9 mouse cellular contexts compared by ENCODE assay signal in the genomic region with DNA sequence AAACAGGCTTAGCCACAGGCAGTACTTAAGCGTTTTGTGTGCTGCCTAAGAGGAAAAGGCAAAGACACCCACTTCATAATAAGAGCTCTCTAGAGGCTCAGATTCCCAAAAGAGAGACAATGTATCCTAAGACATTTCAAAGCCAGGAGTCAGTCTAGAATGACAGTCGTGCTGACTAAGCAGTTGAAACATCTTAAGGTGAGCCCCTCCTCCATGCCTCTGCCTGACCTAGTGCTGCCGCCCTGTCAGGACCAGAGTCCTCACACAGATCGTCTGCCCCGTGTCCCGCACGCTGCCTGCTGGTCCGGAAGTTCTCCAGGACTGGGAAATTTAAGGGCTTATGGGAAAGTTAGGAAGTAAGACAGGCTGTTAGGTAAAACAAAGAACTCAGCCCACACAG. TPM values are rescaled to one million over a fixed set of nuclear protein-coding genes. Genes with fewer than 3 reads are reported as not detected.
DNase-seq lines count a peak whose midpoint lies in the region; ATAC-seq lines count a peak whose summit lies in the region.
"Had no signal": no experiment of that assay in that cellular context is flagged by ENCODE, and none has a peak within 500 bp of the region (broad histone marks: within the 10 kb centered on the region; RNA-seq: fewer than 3 reads in every experiment).

No protein-coding gene starts in this region.

- WGBS in forebrain, embryonic 10.5 days = under 1% methylated on average over 8 of the region's 8 CpGs
- WGBS in forebrain, embryonic 14.5 days = 0% methylated on average over 8 of the region's 8 CpGs

- peaks cover 59% of the 10 kb centered on the region for H3K27me3 ChIP-seq in forebrain, embryonic 10.5 days (ENCODE audit: poor library complexity, severe bottlenecking)
- peaks cover 3% of the 10 kb centered on the region; the same call in 1 of the 2 replicates for H3K27me3 ChIP-seq in forebrain, embryonic 14.5 days (replicated peaks; ENCODE audit: control insufficient read depth, insufficient read depth, low read length)

- DNase-seq in forebrain, embryonic 10.5 days (ENCODE audit: extremely low spot score, low spot score) = peak; percentile 34
- no peak for DNase-seq in forebrain, embryonic 14.5 days (ENCODE audit: low spot score)
- DNase-seq in kidney, postnatal 10 days = peak; percentile 23
- DNase-seq in kidney, adult 8-10 months = no peak
- DNase-seq in kidney, postnatal 4 days = peak; percentile 31 to 40
- DNase-seq in retina, postnatal 1 day = peak; percentile 64
- no peak for DNase-seq in ovary, postnatal 14 days (ENCODE audit: low spot score)
- no peak for DNase-seq in cerebellum, adult 9-11 months

- peak overlapping the region; percentile 67 for H3K27ac ChIP-seq in forebrain, embryonic 10.5 days
- H3K27ac ChIP-seq in forebrain, embryonic 14.5 days (ENCODE audit: low read depth, low read length) = no peak overlapping the region
- H3K27ac ChIP-seq: liver, embryonic 12.5 days had no signal

- H3K4me3 ChIP-seq in forebrain, embryonic 10.5 days = peak overlapping the region; percentile 13
- no peak overlapping the region for H3K4me3 ChIP-seq in forebrain, embryonic 14.5 days (ENCODE audit: low read depth, low read length)
- H3K4me3 ChIP-seq: liver, embryonic 12.5 days had no signal

- no peaks in the 10 kb centered on the region for H3K9me3 ChIP-seq in forebrain, embryonic 10.5 days
- no peaks in the 10 kb centered on the region for H3K9me3 ChIP-seq in forebrain, embryonic 14.5 days (replicated peaks; ENCODE audit: control insufficient read depth, low read length)
- H3K9me3 ChIP-seq: liver, embryonic 12.5 days had no signal

- H3K9ac ChIP-seq in forebrain, embryonic 14.5 days (ENCODE audit: low read length) = no peak overlapping the region
- H3K9ac ChIP-seq: liver, embryonic 12.5 days had no signal

- peaks cover 49% of the 10 kb centered on the region for H3K4me1 ChIP-seq in forebrain, embryonic 10.5 days
- H3K4me1 ChIP-seq in forebrain, embryonic 14.5 days (ENCODE audit: control insufficient read depth, insufficient read depth, low read length) = no peaks in the 10 kb centered on the region; the same call in 1 of the 2 replicates
- H3K4me1 ChIP-seq: liver, embryonic 12.5 days had no signal

- H3K36me3 ChIP-seq in forebrain, embryonic 10.5 days (replicated peaks) = no peaks in the 10 kb centered on the region
- H3K36me3 ChIP-seq in forebrain, embryonic 14.5 days (ENCODE audit: control insufficient read depth, insufficient read depth, low read length) = no peaks in the 10 kb centered on the region
- H3K36me3 ChIP-seq: liver, embryonic 12.5 days had no signal

- no peak overlapping the region for H3K4me2 ChIP-seq in forebrain, embryonic 14.5 days (ENCODE audit: low read length)
- H3K4me2 ChIP-seq: liver, embryonic 12.5 days had no signal

- no peak for ATAC-seq in forebrain, embryonic 14.5 days
- ATAC-seq: liver, embryonic 12.5 days had no signal

RNA-seq across cellular contexts. Expression of a gene that starts 22.4 kb away (rescaled TPM):
- 3.9 and 4.5 TPM in 2 replicates for polyA plus RNA-seq in forebrain, embryonic 10.5 days (2016; fragmentation: Nextera tagmentation; extraction: Ambion mirVana)
- polyA plus RNA-seq in forebrain, embryonic 14.5 days (2014; fragmentation: Nextera tagmentation; extraction: Ambion mirVana) = 3.4 and 5.3 TPM in 2 replicates

Comparison
In these comparisons a context has a peak if more than half of its experiments do, and no peak if none do; other contexts are left out.
1. DNase-seq: peak in forebrain, embryonic 10.5 days (single experiment), kidney, postnatal 10 days (single experiment), kidney, postnatal 4 days (2 of 2) and retina, postnatal 1 day (single experiment); none in forebrain, embryonic 14.5 days (single experiment), kidney, adult 8-10 months (0 of 2), ovary, postnatal 14 days (single experiment) and cerebellum, adult 9-11 months (single experiment).